Mouse (Mus musculus): ENCODE results near the gene Gm9602.
"Not testable (repeated sequence)": the region's sequence is repeated elsewhere in the genome, so short reads cannot be mapped to it uniquely, and the experiment has no call there.

Gm9602 gene

DNA sequence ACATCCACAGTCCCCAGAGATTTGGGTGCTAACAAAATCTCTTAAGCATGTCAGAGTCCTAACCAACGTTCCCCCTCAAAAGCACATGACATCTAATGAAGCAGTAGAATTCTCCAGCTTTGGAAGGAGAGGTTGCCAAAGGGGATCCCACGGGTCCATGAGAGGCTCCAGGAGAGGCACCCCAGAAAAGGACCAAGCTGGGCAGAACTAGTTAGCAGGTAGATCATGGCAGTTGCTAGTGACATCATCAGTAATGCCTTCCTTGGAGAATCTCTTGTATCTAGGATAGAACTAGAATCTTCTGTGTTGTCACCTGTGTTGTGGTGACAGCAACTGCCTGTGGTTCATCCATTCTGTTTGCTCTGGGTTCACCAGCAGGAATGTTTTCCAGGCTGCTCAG, at the start of gene Gm9602:
Gene Gm9602, plus strand, starts transcription at position 301 of the 400 bp plus-strand sequence.
- DNase-seq (ENCODE audit: inconsistent ontology term), result not testable (repeated sequence)

DNA sequence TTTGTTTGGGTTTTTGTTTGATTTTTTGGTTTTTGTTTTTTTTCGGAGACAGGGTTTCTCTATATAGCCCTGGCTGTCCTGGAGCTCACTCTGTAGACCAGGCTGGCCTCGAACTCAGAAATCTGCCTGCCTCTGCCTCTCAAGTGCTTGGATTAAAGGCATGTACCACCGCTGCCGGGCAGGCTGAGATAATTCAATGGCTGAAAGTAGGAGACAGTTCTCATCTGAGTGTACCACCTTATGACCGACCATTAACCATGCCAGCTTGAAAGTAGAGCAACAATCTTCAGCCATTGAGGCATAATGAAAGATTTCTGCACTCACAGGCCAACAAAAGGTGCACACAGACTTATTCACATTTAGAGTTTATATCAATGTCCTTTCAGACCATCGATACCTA, 30.3 kb downstream of the Gm9602 start:
- DNase-seq (ENCODE audit: inconsistent ontology term), result not testable (repeated sequence)

DNA sequence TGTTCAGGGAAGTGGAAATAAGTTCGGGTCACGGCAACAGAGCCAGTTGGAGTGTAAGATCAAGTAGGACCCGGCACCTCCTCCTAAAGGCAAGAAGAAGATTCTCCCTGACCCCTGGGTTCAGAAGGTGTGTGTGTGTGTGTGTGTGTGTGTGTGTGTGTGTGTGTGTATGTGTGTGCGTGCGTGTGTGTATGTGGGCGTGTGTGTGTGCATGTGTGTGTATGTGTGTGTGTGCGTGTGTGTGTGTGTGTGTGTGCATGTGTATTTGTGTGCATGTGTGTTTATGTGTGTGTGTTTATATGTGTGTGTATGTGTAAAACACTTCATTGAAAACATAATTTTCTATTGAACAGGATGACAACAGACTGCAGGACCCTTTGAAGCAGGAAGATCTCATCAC, 45.8 kb downstream of the Gm9602 start:
- not testable (repeated sequence) for DNase-seq (ENCODE audit: inconsistent ontology term)

Data from Muller cell, postnatal 12 days (primary cell).